Mouse (Mus musculus) intestine, postnatal 0 days (tissue): Measurements from ENCODE around the gene Hba-a2. TPM values are rescaled to one million over a fixed set of nuclear protein-coding genes. Genes with fewer than 3 reads are reported as not detected.
"Not testable (repeated sequence)": the region's sequence is repeated elsewhere in the genome, so short reads cannot be mapped to it uniquely, and the experiment has no call there.

Experiments used
- ATAC-seq: fragments of 200-750 bp; cut with Nextera tagmentation; 2 replicates; pipeline ENCODE4 v1.8.0; 2017; ENCODE audit warnings: mild to moderate bottlenecking, moderate TSS enrichment, moderate library complexity
- H3K27ac ChIP-seq: fragments of 300-500 bp; sonication (generic); 2 replicates; pipeline ENCODE4 v1.5.1; 2014; ENCODE audit warnings: mild to moderate bottlenecking, low read depth, low read length, moderate library complexity
- H3K27me3 ChIP-seq: fragments of 300-500 bp; sonication (generic); replicated peaks from 2 replicates; pipeline ENCODE4 v1.6.1; 2014; ENCODE audit warnings: low read length, mixed read lengths; ENCODE audit not compliant: control insufficient read depth, insufficient read depth
- H3K36me3 ChIP-seq: fragments of 300-500 bp; sonication (generic); 2 replicates; pipeline ENCODE4 v1.6.1; 2014; ENCODE audit warnings: mild to moderate bottlenecking, moderate library complexity; ENCODE audit not compliant: control insufficient read depth, insufficient read depth
- H3K4me1 ChIP-seq: fragments of 300-500 bp; sonication (generic); replicated peaks from 2 replicates; pipeline ENCODE4 v1.6.1; 2014; ENCODE audit warnings: antibody characterized with exemption, low read length, mixed read lengths; ENCODE audit not compliant: control insufficient read depth, insufficient read depth
- H3K4me2 ChIP-seq: fragments of 300-500 bp; sonication (generic); replicated peaks from 2 replicates; pipeline ENCODE4 v1.6.1; 2014; ENCODE audit warnings: low read depth, mild to moderate bottlenecking, moderate library complexity
- H3K4me3 ChIP-seq: fragments of 300-500 bp; sonication (generic); 2 replicates; pipeline ENCODE4 v1.5.1; 2014; ENCODE audit warnings: low read depth, low read length
- H3K9ac ChIP-seq: fragments of 300-500 bp; sonication (generic); 2 replicates; pipeline ENCODE4 v1.6.1; 2014; ENCODE audit warnings: mild to moderate bottlenecking, low read depth, low read length
- H3K9me3 ChIP-seq: fragments of 300-500 bp; sonication (generic); 2 replicates; pipeline ENCODE4 v1.6.1; 2016; ENCODE audit warnings: mixed run types; ENCODE audit not compliant: control insufficient read depth
- CTCF ChIP-seq: sonication (generic); IDR thresholded peaks from 2 replicates; pipeline ENCODE4 v1.5.1; 2016; ENCODE audit warnings: low read depth, mild to moderate bottlenecking, control low read depth, antibody characterized with exemption, moderate library complexity
- WGBS: fragments of 180-500 bp; shearing (Covaris S2); extraction: QIAGEN DNeasy Blood & Tissue Kit; methylation state at CpG from one replicate; pipeline ENCODE4 v1.1.7; 2014; 5-methylcytosine and 5-hydroxymethylcytosine counted together
- polyA plus RNA-seq: library from polyadenylated mRNA; unstranded; fragments of >200 nt; fragmentation: Nextera tagmentation; extraction: Ambion mirVana; gene quantifications from 2 replicates; pipeline ENCODE4 v1.2.1, GENCODE M21; 2015

The Hba-a2 gene
- polyA plus RNA-seq, 1 experiment from 2014 or later: 860 TPM

DNA sequence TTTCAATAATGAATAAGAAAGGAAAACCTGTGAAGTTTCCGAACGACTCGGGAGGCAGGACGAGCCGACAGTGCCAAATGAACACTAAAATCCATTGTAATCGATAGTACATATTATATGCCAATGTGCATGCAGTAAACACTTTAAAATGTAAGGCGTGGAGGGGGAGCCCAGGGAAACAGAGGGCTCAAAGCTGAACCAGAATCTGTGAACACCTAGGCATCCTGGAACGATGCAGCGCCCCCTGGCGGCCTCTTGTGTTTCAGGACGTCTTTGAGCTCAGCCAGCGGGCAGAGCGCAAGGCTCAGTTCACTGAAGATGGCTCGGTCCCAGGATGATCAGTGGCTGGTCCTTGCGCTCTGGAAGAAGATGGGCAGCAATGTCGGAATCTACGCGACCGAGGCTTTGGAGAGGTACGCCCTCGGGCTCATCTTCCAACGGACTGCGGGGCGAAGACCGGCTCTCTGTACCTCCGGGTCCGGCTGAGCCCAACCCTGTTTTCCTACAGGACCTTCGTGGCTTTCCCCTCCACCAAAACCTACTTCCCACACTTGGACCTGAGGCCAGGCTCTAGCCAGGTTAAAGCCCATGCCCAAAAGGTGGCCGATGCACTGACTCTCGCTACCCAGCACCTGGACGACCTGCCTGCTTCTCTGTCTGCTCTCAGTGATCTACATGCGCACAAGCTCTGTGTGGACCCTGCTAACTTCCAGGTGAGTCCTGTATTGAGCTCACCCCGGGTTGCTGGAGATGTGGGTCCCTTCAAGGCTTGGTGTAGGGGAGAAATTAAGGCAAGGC, 9.4 kb upstream of the Hba-a2 start, which contains the start of gene Hbq1b:
Gene Hbq1b, plus strand, starts transcription at position 271 of the 798 bp plus-strand sequence.
- 17% methylated on average over 30 of the region's 33 CpGs for WGBS
- not testable (repeated sequence) for H3K4me3 ChIP-seq, H3K27ac ChIP-seq, H3K9ac ChIP-seq, H3K36me3 ChIP-seq, H3K4me1 ChIP-seq, H3K9me3 ChIP-seq, H3K27me3 ChIP-seq, ATAC-seq
- peak; percentile 83 for TF ChIP-seq CTCF
- H3K4me2 ChIP-seq: peak within 1 kb of the TSS; percentile 54

DNA sequence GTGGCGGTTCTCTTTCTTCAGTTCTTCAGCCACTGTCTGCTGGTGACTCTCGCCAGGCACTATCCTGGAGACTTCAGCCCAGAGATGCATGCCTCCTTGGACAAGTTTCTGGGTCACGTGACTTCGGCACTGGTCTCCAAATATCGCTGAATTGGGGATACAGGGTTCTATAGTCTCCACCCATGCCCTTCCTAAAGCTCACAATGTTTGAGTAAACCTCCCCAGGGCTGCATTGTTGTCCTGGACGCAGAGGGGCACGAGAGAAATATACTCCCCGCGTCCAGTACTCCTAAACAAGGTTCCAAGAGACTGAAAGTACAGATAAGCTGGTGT, 8.8 kb upstream of the Hba-a2 start:
- Histone ChIP-seq H3K4me2 (no peak overlapping the region), H3K9me3 (no peaks in the 10 kb centered on the region), H3K27me3 (0 out of 2 replicates have a peak, but pooled peaks cover 3% of the 10 kb centered on the region), H3K36me3 (no peaks in the 10 kb centered on the region), H3K4me3 (no peak overlapping the region), H3K4me1 (no peaks in the 10 kb centered on the region), H3K9ac (no peak overlapping the region), H3K27ac (no peak overlapping the region)
- no peak for ATAC-seq
- 65% methylated on average over 9 of the region's 9 CpGs for WGBS
- no peak for TF ChIP-seq CTCF

DNA sequence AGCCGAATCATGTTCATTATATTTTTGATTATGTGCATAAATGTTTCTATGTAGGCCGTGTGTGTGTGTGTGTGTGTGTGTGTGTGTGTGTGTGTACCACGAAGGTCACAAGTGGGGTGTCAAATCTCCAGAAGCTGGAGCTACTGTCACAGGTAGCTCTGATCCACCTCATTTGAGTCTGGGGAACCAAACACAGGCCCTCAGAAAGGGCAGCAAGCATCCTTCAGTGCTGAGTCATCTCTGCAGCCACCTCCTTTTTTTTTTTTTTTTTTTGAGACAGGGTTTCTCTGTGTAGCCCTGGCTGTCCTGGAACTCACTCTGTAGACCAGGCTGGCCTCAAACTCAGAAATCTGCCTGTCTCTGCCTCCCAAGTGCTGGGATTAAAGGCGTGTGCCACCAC, 3.5 kb upstream of the Hba-a2 start:
- 84% methylated on average over 4 of the region's 4 CpGs for WGBS

DNA sequence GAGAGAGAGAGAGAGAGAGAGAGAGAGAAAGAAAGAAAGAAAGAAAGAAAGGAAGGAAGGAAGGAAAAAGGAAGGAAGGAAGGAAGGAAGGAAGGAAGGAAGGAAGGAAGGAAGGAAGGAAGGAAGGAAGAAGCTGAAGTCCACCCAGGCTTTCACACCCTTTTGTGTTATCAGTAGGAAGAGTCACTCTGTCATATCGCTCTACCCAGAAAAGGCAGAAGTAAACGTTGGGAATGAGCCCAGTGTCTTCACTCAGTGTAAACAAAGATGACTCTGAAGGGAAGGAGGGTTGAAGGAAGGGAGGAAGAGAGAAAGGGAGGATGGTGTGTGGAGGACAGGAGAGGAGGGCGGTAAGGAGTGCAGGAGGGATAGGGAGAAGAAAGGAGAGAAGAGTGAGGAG, 2.8 kb upstream of the Hba-a2 start:
- H3K27me3 ChIP-seq, H3K4me3 ChIP-seq, H3K36me3 ChIP-seq, H3K9me3 ChIP-seq, H3K27ac ChIP-seq, H3K4me1 ChIP-seq, H3K4me2 ChIP-seq, H3K9ac ChIP-seq, ATAC-seq: not testable (repeated sequence)
- WGBS: 41% methylated on average over 3 of the region's 3 CpGs

More for the DNA sequence above, 3.5 kb upstream of the Hba-a2 start:
- not testable (repeated sequence) for H3K36me3 ChIP-seq, H3K27ac ChIP-seq, H3K4me3 ChIP-seq, H3K9ac ChIP-seq, H3K27me3 ChIP-seq, H3K9me3 ChIP-seq, H3K4me1 ChIP-seq, ATAC-seq, H3K4me2 ChIP-seq

DNA sequence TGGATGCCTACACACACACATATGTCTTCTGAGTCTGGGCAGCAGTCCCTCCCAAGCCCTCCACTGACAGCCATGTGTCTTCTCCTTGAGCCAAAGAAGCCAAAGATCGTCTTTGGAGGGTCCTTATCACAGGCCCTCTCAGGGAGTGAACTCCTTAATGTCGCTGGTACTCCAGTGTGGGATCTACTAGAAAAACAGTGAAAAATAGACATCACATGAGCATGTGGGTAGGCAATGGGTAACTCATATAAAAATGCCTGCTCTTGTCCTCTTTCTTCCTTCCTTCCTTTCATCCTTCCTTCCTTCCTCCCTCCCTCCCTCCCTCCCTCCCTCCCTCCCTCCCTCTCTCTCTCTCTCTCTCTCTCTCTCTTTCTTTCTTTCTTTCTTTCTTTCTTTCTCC, 1.1 kb downstream of the Hba-a2 start:
- not testable (repeated sequence) for H3K4me1 ChIP-seq, H3K4me2 ChIP-seq, H3K9ac ChIP-seq, H3K9me3 ChIP-seq, H3K36me3 ChIP-seq, H3K4me3 ChIP-seq, H3K27ac ChIP-seq, ATAC-seq, H3K27me3 ChIP-seq
- WGBS: 29% methylated on average over 2 of the region's 2 CpGs

DNA sequence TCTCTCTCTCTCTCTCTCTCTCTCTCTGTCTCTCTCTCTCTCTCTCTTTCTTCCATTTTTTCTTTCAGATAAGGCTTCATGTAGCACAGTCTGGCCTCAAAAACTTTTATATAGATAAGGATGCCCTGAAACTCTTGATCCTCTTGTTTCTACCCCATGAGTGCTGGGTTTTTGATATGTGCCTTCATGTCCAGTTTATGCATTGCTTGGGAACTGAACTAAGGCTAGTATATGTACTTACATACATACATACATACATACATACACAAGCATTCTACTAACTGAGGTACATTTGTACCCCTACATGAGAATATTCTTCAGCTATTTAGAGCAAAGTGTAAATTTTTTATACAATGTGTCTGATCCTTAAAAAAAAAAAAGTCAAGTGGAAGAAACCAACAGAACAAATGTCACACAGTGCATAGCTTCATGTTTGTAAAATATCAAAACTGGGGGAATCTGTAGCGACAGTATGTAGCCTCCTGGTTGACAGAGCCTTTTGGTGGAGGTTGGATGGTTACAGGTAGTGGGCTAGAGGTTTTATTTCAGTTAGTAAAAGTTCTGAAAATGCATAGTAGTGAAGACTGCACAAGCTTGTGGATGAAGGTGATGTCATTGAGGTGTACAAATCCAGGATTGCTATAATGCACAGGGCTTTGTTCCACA, 1.7 kb downstream of the Hba-a2 start:
- no peak overlapping the region for H3K4me3 ChIP-seq
- no peak for ATAC-seq
- no peak for TF ChIP-seq CTCF
- no peak overlapping the region for H3K27ac ChIP-seq
- H3K4me1 ChIP-seq: no peaks in the 10 kb centered on the region
- H3K36me3 ChIP-seq: no peaks in the 10 kb centered on the region
- H3K27me3 ChIP-seq: 0 out of 2 replicates have a peak, but pooled peaks cover 5% of the 10 kb centered on the region
- no peak overlapping the region for H3K9ac ChIP-seq
- 85% methylated on average over 1 of the region's 1 CpGs for WGBS
- H3K4me2 ChIP-seq: no peak overlapping the region
- H3K9me3 ChIP-seq: no peaks in the 10 kb centered on the region
